Mouse (Mus musculus) neural tube, embryonic 13.5 days (tissue): ENCODE results near the gene S1pr3. TPM values are rescaled to one million over a fixed set of nuclear protein-coding genes. Genes with fewer than 3 reads are reported as not detected.

Experiments
- ATAC-seq: fragments of 200-750 bp; cut with Nextera tagmentation; 2 replicates; pipeline ENCODE4 v1.8.0; 2017; ENCODE audit warnings: low read depth, mild to moderate bottlenecking, moderate TSS enrichment, moderate library complexity
- H3K27ac ChIP-seq: fragments of 300-500 bp; sonication (generic); replicated peaks from 2 replicates; pipeline ENCODE4 v1.5.1; 2015; ENCODE audit warnings: moderate library complexity, mild to moderate bottlenecking, inconsistent platforms
- H3K27me3 ChIP-seq: fragments of 300-500 bp; sonication (generic); 2 replicates; pipeline ENCODE4 v1.6.1; 2015; ENCODE audit warnings: mild to moderate bottlenecking, inconsistent platforms
- H3K36me3 ChIP-seq: fragments of 300-500 bp; sonication (generic); 2 replicates; pipeline ENCODE4 v1.6.1; 2015; ENCODE audit warnings: mild to moderate bottlenecking, inconsistent platforms
- H3K4me1 ChIP-seq: fragments of 300-500 bp; sonication (generic); replicated peaks from 2 replicates; pipeline ENCODE4 v1.6.1; 2015; ENCODE audit warnings: inconsistent platforms
- H3K4me2 ChIP-seq: fragments of 300-500 bp; sonication (generic); 2 replicates; pipeline ENCODE4 v1.6.1; 2015; ENCODE audit warnings: inconsistent platforms, mild to moderate bottlenecking, moderate library complexity
- H3K4me3 ChIP-seq: fragments of 300-500 bp; sonication (generic); 2 replicates; pipeline ENCODE4 v1.5.1; 2015; ENCODE audit warnings: mild to moderate bottlenecking, inconsistent platforms
- H3K9ac ChIP-seq: fragments of 300-500 bp; sonication (generic); 2 replicates; pipeline ENCODE4 v1.6.1; 2015; ENCODE audit warnings: moderate library complexity, mild to moderate bottlenecking, inconsistent platforms
- H3K9me3 ChIP-seq: fragments of 300-500 bp; sonication (generic); 2 replicates; pipeline ENCODE4 v1.6.1; 2016; ENCODE audit warnings: inconsistent platforms
- WGBS: fragments of 180-500 bp; shearing (Covaris S2); methylation state at CpG from one replicate; pipeline ENCODE4 v1.1.7; 2015; 5-methylcytosine and 5-hydroxymethylcytosine counted together
- polyA plus RNA-seq: library from polyadenylated mRNA; unstranded; fragments of >200 nt; fragmentation: Nextera tagmentation; extraction: Ambion mirVana; gene quantifications from 2 replicates; pipeline ENCODE4 v1.2.1, GENCODE M21; 2015

The S1pr3 gene
- polyA plus RNA-seq, 1 experiment from 2014 or later: 12.0 TPM

GRCm38 (mm10) chr13:51384899-51385298 lies 23.5 kb upstream of the S1pr3 start:
- Histone ChIP-seq H3K36me3 (no peaks in the 10 kb centered on the region), H3K4me3 (no peak overlapping the region), H3K9me3 (no peaks in the 10 kb centered on the region), H3K27me3 (no peaks in the 10 kb centered on the region), H3K9ac (no peak overlapping the region), H3K4me2 (no peak overlapping the region), H3K4me1 (no peaks in the 10 kb centered on the region), H3K27ac (no peak overlapping the region)
- ATAC-seq: no peak
- WGBS: 73% methylated on average over 2 of the region's 2 CpGs

GRCm38 (mm10) chr13:51387908-51388307 lies 20.5 kb upstream of the S1pr3 start:
- Histone ChIP-seq H3K4me3 (no peak overlapping the region), H3K4me1 (no peaks in the 10 kb centered on the region), H3K27ac (no peak overlapping the region), H3K9ac (no peak overlapping the region), H3K36me3 (no peaks in the 10 kb centered on the region), H3K27me3 (no peaks in the 10 kb centered on the region), H3K4me2 (no peak overlapping the region), H3K9me3 (no peaks in the 10 kb centered on the region)
- WGBS: 52% methylated on average over 4 of the region's 4 CpGs
- ATAC-seq: no peak

DNA sequence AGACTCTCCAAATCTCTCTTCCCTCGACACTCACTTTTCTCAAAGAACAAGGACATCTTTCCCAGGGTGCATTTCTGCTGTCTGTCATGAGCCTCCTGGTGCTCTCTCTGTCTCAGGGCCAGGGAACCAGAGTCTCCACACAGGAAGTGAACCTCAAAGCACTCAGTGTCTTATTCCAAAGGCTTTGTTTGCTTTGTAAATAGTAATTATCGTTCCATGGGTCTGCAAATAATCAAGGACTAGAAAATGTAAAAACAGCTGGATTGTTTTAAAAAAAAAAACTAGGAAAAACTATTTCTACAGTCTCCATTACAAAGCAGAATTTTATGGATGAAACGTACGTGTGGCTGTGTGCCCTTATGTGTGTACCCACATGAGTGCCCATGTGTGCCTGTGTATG lies 18.0 kb upstream of the S1pr3 start:
- Histone ChIP-seq H3K9ac (no peak overlapping the region), H3K36me3 (no peaks in the 10 kb centered on the region), H3K27me3 (no peaks in the 10 kb centered on the region), H3K4me1 (no peaks in the 10 kb centered on the region), H3K4me2 (no peak overlapping the region), H3K27ac (no peak overlapping the region), H3K4me3 (no peak overlapping the region), H3K9me3 (no peaks in the 10 kb centered on the region)
- 77% methylated on average over 4 of the region's 4 CpGs for WGBS
- no peak for ATAC-seq

DNA sequence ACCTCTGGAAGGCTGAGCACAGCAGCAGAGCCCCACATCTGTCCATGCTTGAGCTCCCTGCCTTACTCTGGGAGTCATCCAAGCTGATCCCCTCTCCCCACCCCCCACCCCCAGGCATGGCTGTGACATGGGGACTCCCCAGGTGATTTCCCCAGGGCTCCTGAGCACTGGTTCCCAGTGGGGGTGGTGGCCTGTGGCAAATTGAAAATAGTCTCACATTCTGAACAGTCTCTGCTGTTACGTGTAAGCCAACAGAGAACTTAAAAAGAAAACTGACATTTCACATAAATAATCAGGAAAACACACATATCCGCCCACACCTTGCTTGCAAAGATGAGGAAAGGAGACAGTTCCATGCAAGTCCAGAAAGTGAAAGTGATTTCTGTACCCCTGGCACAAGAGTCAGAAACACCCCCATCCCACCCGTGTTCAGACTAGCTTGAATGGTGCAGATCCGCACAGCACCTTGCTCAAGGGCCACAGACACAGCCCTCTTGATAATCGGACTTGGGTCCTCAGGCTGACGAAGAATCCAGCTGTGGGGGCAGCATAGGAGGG lies 17.0 kb upstream of the S1pr3 start:
- H3K9me3 ChIP-seq: no peaks in the 10 kb centered on the region
- no peak overlapping the region for H3K4me3 ChIP-seq
- ATAC-seq: no peak
- no peak overlapping the region for H3K27ac ChIP-seq
- no peak overlapping the region for H3K9ac ChIP-seq
- no peaks in the 10 kb centered on the region for H3K36me3 ChIP-seq
- no peaks in the 10 kb centered on the region for H3K4me1 ChIP-seq
- 84% methylated on average over 6 of the region's 6 CpGs for WGBS
- no peak overlapping the region for H3K4me2 ChIP-seq
- H3K27me3 ChIP-seq: no peaks in the 10 kb centered on the region

DNA sequence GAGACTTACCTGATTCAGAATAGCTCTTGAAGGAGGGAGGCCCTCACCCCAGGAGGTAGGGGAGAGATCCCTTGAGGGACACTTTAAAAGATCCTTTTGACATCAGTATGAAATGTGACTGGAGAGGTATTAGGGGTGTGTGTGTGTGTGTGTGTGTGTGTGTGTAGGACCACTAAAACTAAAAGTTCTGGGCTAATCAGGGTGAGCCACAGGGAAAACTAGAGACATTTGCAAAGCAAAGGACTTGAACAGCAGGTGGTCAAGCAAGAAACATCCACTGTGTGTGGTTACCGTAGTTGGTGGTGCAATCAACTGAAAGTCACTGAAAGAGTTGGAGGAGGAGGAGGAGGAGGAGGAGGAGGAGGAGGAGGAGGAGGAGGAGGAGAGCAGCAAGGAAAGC lies 16.2 kb upstream of the S1pr3 start:
- Histone ChIP-seq H3K27me3 (no peaks in the 10 kb centered on the region), H3K27ac (no peak overlapping the region), H3K36me3 (no peaks in the 10 kb centered on the region), H3K4me3 (no peak overlapping the region), H3K9me3 (no peaks in the 10 kb centered on the region), H3K9ac (no peak overlapping the region), H3K4me2 (no peak overlapping the region), H3K4me1 (no peaks in the 10 kb centered on the region)
- WGBS: 60% methylated on average over 1 of the region's 1 CpGs
- ATAC-seq: no peak

DNA sequence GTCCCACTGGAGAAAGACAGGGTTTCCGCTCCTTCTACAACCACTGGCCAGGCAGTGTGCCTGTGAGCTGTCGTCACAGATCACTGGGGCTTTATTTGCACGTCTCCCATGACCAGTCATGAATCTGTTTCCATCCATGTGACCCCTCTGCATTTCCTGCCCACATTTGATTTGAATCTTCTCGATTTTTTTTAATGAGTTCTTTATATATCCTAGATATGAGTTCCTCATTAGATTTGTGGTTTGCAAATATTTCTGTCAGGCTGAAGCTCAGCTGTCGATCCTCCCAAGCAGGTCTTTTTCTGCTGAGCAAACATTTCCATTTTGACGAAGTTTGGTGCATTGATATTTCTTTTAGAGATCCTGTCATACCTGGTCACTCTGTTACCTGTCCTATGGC lies 10.6 kb upstream of the S1pr3 start:
- no peak overlapping the region for H3K4me3 ChIP-seq
- no peaks in the 10 kb centered on the region for H3K27me3 ChIP-seq
- H3K9me3 ChIP-seq: no peaks in the 10 kb centered on the region
- peaks cover 12% of the 10 kb centered on the region for H3K4me1 ChIP-seq
- H3K4me2 ChIP-seq: no peak overlapping the region
- H3K27ac ChIP-seq: no peak overlapping the region
- H3K9ac ChIP-seq: no peak overlapping the region
- ATAC-seq: no peak
- H3K36me3 ChIP-seq: no peaks in the 10 kb centered on the region
- WGBS: 86% methylated on average over 6 of the region's 6 CpGs

GRCm38 (mm10) chr13:51399562-51399961 lies 8.9 kb upstream of the S1pr3 start:
- H3K4me1 ChIP-seq: peaks cover 12% of the 10 kb centered on the region
- no peak overlapping the region for H3K9ac ChIP-seq
- WGBS: 91% methylated on average over 3 of the region's 3 CpGs
- H3K4me3 ChIP-seq: no peak overlapping the region
- no peak for ATAC-seq
- H3K36me3 ChIP-seq: no peaks in the 10 kb centered on the region
- H3K27me3 ChIP-seq: no peaks in the 10 kb centered on the region
- no peaks in the 10 kb centered on the region for H3K9me3 ChIP-seq
- H3K27ac ChIP-seq: no peak overlapping the region
- H3K4me2 ChIP-seq: no peak overlapping the region

DNA sequence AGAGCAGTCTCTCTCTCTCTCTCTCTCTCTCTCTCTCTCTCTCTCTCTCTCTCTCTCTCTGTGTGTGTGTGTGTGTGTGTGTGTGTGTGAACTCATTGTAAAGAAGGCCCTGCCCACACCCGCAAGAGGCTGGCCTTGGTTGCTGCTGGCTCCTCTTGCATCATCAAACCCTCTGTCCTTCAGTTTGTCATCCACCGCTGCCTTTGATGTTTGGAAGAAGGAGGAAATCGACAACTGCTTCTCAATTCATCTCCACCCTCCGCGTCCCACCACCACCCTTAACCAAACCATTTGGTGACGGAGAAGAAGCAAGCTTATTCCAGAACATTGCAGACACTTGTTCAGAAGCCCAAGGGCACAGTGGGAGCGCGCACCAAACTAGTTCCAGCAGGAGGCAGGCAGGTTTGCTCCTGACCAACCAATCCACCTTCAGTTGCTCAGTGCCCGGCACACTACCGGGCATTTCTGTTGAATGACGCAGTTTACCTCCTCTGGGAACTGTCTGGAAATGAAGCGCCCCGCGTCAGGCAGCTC lies 8.2 kb upstream of the S1pr3 start:
- Histone ChIP-seq H3K9ac (peak overlapping the region; percentile 66), H3K4me1 (peaks cover 12% of the 10 kb centered on the region), H3K27ac (0 out of 2 replicates have a peak overlapping the region, but pooled peaks have one; percentile 28), H3K4me3 (peak overlapping the region; percentile 41), H3K27me3 (no peaks in the 10 kb centered on the region), H3K4me2 (peak overlapping the region; percentile 72), H3K36me3 (no peaks in the 10 kb centered on the region), H3K9me3 (no peaks in the 10 kb centered on the region)
- WGBS: 27% methylated on average over 14 of the region's 14 CpGs
- ATAC-seq: peak; percentile 70

GRCm38 (mm10) chr13:51400736-51401501 lies 7.5 kb upstream of the S1pr3 start:
- peaks cover 12% of the 10 kb centered on the region for H3K4me1 ChIP-seq
- H3K9me3 ChIP-seq: no peaks in the 10 kb centered on the region
- H3K27ac ChIP-seq: 0 out of 2 replicates have a peak overlapping the region, but pooled peaks have one; percentile 28
- peak overlapping the region; percentile 41 for H3K4me3 ChIP-seq
- peak overlapping the region; percentile 66 for H3K9ac ChIP-seq
- peak overlapping the region; percentile 72 for H3K4me2 ChIP-seq
- ATAC-seq: peak; percentile 82
- no peaks in the 10 kb centered on the region for H3K36me3 ChIP-seq
- no peaks in the 10 kb centered on the region for H3K27me3 ChIP-seq
- 9% methylated on average over 20 of the region's 20 CpGs for WGBS

GRCm38 (mm10) chr13:51404566-51404965 lies 3.9 kb upstream of the S1pr3 start:
- Histone ChIP-seq H3K4me1 (peaks cover 33% of the 10 kb centered on the region), H3K36me3 (no peaks in the 10 kb centered on the region), H3K4me3 (no peak overlapping the region), H3K27me3 (peaks cover 27% of the 10 kb centered on the region), H3K9ac (no peak overlapping the region), H3K27ac (no peak overlapping the region), H3K9me3 (no peaks in the 10 kb centered on the region), H3K4me2 (no peak overlapping the region)
- no peak for ATAC-seq
- 86% methylated on average over 4 of the region's 4 CpGs for WGBS

DNA sequence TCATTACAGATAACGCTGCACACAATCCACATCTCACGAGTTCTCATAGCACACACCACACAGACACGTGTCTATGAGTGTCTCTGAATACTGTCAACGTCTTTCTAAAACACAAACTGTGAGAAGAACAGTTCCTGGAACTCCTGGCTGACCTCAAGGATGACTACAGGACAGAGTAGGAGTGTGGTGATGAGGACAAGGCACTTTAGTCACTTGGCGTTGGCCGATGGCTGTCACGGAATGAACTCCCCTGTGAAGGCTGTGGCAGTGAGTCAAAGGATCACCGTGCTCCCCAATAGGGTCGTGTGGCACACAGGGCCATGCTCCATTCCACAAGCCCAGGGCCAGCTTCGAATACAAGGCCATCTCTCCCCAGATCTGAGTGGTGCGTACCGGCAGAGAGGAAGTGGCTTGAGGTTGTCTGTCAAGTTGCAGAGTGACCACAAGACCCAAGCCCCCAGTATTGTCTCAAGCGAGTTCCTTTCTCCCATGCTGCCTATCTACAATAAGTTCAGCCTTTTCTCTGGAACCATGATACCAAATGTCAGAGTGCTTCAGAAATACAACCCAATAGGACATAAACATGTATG lies 2.6 kb upstream of the S1pr3 start:
- Histone ChIP-seq H3K9me3 (no peaks in the 10 kb centered on the region), H3K4me2 (no peak overlapping the region), H3K27ac (no peak overlapping the region), H3K4me1 (peaks cover 26% of the 10 kb centered on the region), H3K36me3 (no peaks in the 10 kb centered on the region), H3K27me3 (peaks cover 29% of the 10 kb centered on the region), H3K4me3 (no peak overlapping the region), H3K9ac (no peak overlapping the region)
- no peak for ATAC-seq
- WGBS: 93% methylated on average over 13 of the region's 13 CpGs

GRCm38 (mm10) chr13:51407541-51408217 lies 760 bp upstream of the S1pr3 start:
- Histone ChIP-seq H3K27ac (no peak overlapping the region), H3K4me2 (peak overlapping the region; percentile 61), H3K9me3 (no peaks in the 10 kb centered on the region), H3K36me3 (no peaks in the 10 kb centered on the region), H3K27me3 (peaks cover 29% of the 10 kb centered on the region), H3K4me1 (peaks cover 20% of the 10 kb centered on the region), H3K4me3 (no peak overlapping the region), H3K9ac (no peak overlapping the region)
- WGBS: 29% methylated on average over 13 of the region's 13 CpGs
- ATAC-seq: peak; percentile 17; the same call in 1 of the 2 replicates
